15 mouse cellular contexts compared by ENCODE assay signal in the genomic region with DNA sequence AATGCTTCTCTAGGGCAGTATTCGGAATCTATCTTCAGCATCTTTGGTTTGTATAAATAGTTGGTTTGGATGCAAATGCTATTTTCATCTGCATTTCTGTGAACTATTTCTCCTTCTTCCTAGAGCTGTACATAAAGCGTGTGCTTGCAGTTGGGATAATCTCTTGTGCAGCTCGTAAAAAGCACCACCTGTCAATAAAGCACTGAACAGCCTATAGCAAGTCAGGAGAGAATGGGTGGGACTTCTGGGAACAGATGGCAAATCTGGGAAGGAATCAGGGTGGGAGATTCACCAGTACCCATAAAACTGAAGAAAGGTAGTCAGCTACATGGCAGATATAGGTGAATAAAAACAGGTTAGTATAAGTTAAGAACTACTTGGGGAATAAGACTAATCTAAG.
"Had no signal": no experiment of that assay in that cellular context is flagged by ENCODE, and none has a peak within 500 bp of the region (broad histone marks: within the 10 kb centered on the region; RNA-seq: fewer than 3 reads in every experiment).

No protein-coding gene starts in this region.

- H3K36me3 ChIP-seq: kidney, embryonic 15.5 days; liver, embryonic 13.5 days had no signal

- H3K9ac ChIP-seq: kidney, embryonic 15.5 days; liver, embryonic 13.5 days had no signal

- H3K4me2 ChIP-seq: kidney, embryonic 15.5 days; liver, embryonic 13.5 days; midbrain, embryonic 11.5 days had no signal

- H3K4me1 ChIP-seq: kidney, embryonic 15.5 days; liver, embryonic 13.5 days had no signal

- H3K27ac ChIP-seq: kidney, embryonic 15.5 days; left cerebral cortex, adult 2 months; liver, embryonic 13.5 days; stomach, postnatal 0 days had no signal

- DNase-seq: kidney, postnatal 10 days; kidney, postnatal 36 days; layer of hippocampus, postnatal 36 days; liver, embryonic 13.5 days; lung, adult 2 months; lung, postnatal 14 days; lung, postnatal 4 days; midbrain, embryonic 14.5 days; thymus, adult 2 months; thymus, postnatal 14 days; thymus, postnatal 4 days had no signal

- H3K27me3 ChIP-seq: liver, embryonic 13.5 days had no signal

- H3K9me3 ChIP-seq: kidney, embryonic 15.5 days; liver, embryonic 13.5 days had no signal

- H3K4me3 ChIP-seq: kidney, embryonic 15.5 days; left cerebral cortex, adult 2 months; liver, embryonic 13.5 days had no signal
